Mouse (Mus musculus): Measurements from ENCODE around the gene Lrrc29. TPM values are rescaled to one million over a fixed set of nuclear protein-coding genes. Genes with fewer than 3 reads are reported as not detected.
A peak's percentile ranks its signal among the peaks of the same experiment; 100 is the strongest.

Gene Lrrc29
- total RNA-seq (2022) = 1 to 10 TPM in 2 of 4 experiments, under 1 TPM in 2; 0.69 to 1.8 (median 1.1) TPM

GRCm38 (mm10) chr8:105326141-105326672 is at the start of gene Lrrc29, which contains the start of gene Tmem208:
Lrrc29 (minus strand) TSS chr8:105326278.
Tmem208 (plus strand) TSS chr8:105326354.
- DNase-seq (ENCODE audit: low spot score) = peak; percentile 97

GRCm38 (mm10) chr8:105374513-105374966 is 48.5 kb upstream of the Lrrc29 start:
- no peak for DNase-seq (ENCODE audit: low spot score)

DNA sequence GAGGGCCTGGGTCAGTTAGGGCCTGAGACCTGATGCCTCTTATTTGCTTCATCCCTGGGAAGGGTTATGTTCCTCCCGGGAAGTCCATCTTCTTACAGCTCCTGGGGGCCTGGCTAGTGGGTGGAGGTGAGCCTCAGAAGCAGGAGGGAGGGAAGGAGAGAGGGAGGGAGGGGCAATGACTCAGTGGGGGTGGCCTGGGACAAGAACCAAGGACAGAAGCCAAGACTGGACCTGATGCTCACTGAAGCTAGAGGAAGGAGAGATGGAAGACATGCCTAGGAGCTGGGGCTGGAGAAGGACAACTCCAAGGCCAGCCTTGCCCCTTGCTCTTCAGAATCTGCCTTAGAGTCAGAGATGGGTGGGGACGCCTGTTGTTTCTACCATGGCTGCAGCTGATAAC is 47.0 kb upstream of the Lrrc29 start, which contains the start of gene Plekhg4:
TSS of gene Plekhg4 (plus strand) at position 243 of the 400 bp plus-strand sequence.
- DNase-seq (ENCODE audit: low spot score) = no peak

GRCm38 (mm10) chr8:105372473-105372872 is 46.4 kb upstream of the Lrrc29 start:
- no peak for DNase-seq (ENCODE audit: low spot score)

GRCm38 (mm10) chr8:105367107-105367506 is 41.0 kb upstream of the Lrrc29 start:
- DNase-seq (ENCODE audit: low spot score) = no peak

DNA sequence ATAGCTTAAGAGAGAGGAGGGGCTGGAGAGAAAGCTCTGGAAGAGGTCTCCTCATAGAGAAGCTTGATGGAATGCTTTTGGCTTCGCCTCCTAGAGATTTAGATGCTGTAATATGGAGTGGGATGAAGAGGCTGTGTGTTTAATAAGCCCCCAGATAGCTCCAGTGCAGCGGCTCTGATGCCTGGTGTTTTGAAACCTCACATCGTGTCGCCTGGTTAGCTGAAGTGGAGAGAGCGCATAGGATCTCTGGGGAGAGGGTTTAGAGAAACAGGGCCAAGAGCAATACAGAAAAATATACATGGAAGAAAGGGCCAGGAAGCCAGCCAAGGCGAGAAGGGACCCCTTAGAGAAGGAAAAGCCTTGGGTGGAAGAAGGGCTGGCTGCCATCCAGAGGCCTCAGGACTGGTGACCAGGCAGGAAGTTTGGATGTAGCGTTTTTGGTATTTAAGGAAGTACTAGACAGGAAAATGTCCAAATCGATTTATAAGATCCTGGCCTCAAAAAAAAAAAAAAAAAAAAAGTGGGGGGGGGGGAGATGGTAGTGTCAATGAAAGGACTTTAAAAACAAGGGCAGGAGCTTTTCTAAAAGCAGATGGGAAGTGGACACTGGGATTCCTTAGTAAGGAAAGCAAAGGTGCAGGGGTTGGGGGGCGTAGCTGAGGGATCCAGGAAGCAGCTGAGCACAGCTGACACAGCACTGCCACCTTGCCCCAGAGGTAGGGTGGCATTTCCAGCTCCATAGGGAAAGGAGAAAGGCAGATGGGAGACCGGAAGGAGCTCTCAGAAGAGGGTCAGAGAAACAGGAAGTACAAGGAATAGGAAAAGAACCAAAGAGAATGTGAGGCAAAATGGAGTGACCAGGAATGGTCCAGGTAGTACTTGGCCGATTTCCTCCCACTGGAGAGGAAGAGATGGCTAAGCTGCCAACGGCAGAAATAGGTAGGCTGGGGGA is 35.9 kb upstream of the Lrrc29 start:
- DNase-seq (ENCODE audit: low spot score) = peak; percentile 49

DNA sequence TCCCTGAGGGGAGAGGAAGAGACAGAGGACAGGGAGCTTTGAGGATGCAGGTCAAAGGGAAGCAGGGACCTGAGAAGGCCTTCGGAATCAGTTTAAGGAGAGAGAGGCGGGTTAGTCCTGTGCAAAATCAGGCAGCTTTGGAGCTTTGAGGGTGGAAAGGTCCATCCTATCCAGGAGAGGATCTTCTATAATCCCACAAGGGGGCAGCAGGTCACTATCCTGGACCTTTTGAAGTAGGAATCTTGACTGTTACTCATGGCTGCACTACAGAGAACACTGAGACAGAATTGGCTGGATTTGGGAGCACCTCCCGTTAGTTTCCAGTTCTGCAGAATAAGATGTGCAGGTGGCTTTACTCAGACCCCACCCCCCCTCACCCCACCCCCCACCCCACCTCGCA is 33.6 kb upstream of the Lrrc29 start:
- DNase-seq (ENCODE audit: low spot score) = no peak

GRCm38 (mm10) chr8:105359208-105359607 is 33.1 kb upstream of the Lrrc29 start:
- DNase-seq (ENCODE audit: low spot score) = no peak

DNA sequence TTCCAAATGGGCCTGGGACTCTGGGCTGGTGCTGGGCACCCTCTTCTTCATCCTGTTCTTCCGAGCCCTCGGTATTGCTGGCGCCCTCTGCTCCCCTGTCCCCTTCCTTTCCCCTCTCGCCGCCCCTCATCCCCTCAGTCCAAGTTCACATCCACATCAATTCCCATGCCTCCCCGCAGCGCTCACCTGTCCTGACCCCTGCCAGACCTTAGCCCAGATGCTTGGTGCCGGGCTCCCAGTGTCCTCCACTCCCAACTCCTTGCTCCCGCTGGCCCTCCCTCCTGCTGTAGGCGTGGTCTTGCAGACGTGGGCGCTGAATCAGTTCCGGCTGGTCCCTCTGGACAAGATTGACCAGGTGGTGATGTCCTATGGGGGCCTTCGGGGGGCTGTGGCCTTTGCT is 30.6 kb upstream of the Lrrc29 start:
- no peak for DNase-seq (ENCODE audit: low spot score)

GRCm38 (mm10) chr8:105355179-105356024 is 29.3 kb upstream of the Lrrc29 start:
- DNase-seq (ENCODE audit: low spot score) = peak; percentile 61

DNA sequence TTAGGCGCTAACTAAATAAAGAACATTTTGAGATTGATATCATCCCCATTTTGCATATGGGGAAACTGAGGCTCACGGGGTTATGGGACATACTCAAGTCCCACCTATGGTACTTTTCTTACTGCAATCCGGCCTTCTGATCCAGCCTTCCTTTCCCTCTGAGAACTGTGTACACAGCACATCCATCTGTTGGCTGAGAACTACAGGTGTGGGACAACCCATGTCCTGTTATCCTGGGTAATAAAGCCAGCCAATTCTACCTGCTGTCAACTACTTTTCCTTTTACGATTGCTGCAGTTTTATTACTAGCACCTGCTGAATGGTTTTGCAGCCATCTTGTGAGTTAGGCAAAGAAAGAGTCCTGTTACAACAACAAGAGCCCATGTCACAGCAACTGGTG is 28.5 kb upstream of the Lrrc29 start:
- DNase-seq (ENCODE audit: low spot score) = no peak

GRCm38 (mm10) chr8:105353583-105354135 is 27.6 kb upstream of the Lrrc29 start:
- no peak for DNase-seq (ENCODE audit: low spot score)

DNA sequence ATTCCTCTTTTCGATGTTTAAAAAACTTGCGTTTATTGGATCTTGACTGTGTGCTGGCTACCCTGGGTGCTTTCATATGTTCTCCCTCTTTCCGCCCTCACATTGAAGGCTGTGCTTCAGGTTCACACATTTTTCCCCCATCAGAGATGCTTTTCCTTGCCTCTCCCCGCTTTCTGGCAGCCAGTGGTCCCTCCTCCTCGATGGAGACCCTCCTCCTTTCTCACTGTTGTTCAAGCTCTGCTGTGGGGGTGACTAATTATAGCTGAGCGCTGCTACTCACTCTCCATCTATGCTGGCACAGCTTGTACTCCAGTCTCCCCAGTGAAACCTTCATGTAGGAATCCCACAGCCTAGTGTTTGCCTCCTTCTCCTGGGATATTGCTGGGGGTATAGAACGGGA is 24.1 kb upstream of the Lrrc29 start:
- no peak for DNase-seq (ENCODE audit: low spot score)

DNA sequence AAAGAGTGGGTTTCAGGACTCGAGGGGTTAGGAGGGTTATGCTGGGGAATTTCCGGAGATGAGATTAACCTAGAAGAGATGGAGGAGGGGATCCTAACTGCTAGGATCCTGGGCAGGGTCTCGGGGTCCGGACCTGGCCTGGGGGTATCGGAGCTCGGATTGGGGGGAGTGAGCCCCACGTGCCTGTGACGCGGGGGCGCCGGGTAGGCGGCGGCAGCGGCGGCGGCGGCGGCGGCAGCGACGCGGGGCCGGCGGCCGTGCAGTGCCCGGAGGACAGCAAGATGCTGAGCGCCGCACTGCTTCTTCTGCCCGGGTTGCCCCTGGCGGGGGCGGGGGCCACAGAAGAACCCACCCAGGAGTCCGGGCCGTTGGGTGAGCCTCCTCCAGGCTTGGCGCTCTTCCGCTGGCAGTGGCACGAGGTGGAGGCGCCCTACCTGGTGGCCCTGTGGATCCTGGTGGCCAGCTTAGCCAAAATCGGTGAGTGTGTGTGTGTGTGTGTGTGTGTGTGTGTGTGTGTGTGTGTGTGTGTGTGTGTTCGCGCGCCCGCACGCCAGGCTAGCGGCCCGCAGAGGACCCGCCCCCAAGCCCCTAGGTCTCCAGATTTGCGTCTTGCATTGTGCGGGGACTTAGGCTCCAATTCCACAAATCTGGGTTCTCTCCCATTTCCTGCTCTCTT is 23.2 kb upstream of the Lrrc29 start:
- no peak for DNase-seq (ENCODE audit: low spot score)

GRCm38 (mm10) chr8:105348450-105349095 is 22.5 kb upstream of the Lrrc29 start, which contains the start of gene Slc9a5:
Slc9a5 (plus strand) TSS chr8:105348843.
- no peak for DNase-seq (ENCODE audit: low spot score)

DNA sequence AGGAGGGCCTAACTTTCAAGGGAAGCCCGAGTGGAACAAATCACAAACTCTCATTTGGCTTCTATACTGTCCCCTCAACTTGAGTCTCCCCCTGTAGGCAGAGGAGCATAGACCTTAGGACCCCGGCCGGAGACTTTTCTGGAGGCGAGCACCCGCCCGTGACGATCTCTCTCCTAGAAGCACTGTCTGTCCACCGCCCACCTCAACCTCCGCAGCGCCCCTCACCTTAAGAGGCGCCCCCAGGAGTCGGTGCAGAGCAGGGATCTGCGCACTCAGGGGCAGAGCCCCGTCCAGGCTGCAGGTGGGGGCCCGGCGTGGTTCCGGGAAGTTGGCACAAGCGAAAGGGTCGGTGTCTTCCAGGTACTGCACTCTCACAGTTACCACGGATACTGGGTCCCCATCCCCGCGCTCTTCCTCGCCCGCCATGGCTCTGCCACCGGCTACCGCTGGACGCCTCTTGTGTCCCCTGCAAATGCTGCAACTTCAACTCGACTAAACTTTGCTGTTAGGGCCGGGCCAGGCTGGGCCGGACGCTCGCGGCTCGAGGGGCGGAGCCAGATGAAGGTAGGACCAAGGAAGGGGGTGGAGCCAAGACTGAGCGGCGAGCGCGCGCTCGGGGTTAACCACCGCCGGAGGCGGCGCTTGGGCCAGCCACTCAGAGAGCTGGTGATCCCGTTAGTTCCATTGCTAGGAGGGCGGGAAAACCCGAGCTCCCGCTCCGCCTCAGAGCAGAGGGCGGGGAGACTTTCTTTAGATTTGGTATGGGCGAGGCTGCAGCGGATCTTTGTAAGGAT is 21.5 kb upstream of the Lrrc29 start, which contains the start of gene Fhod1:
TSS of gene Fhod1 (minus strand) at position 526 of the 794 bp plus-strand sequence.
- peak; percentile 93 for DNase-seq (ENCODE audit: low spot score)

- DNase-seq (ENCODE audit: low spot score) = peak; percentile 77
Measured at GRCm38 (mm10) chr8:105346611-105347427, 20.7 kb upstream of the Lrrc29 start.
